Mouse (Mus musculus): ENCODE measurements around the gene Kcnt1. TPM values are rescaled to one million over a fixed set of nuclear protein-coding genes. Genes with fewer than 3 reads are reported as not detected.

Gene Kcnt1
- polyA plus RNA-seq, 1 experiment from 2014 or later, result 0.74 TPM

- no peaks in the 10 kb centered on the region for H3K9me3 ChIP-seq (ENCODE audit: low read length)
- no peak overlapping the region for H3K9ac ChIP-seq (replicated peaks; ENCODE audit: low read length)
- no peak overlapping the region for H3K4me2 ChIP-seq (replicated peaks; ENCODE audit: low read depth, low read length)
- H3K27ac ChIP-seq (ENCODE audit: low read length), result no peak overlapping the region
- no peak overlapping the region for H3K4me3 ChIP-seq (ENCODE audit: low read length)
- no peaks in the 10 kb centered on the region for H3K4me1 ChIP-seq (ENCODE audit: insufficient read depth, low read length)
- H3K36me3 ChIP-seq (ENCODE audit: insufficient read depth, low read length), result no peaks in the 10 kb centered on the region
- ATAC-seq (ENCODE audit: low FRiP score, low TSS enrichment), result no peak
- 70% methylated on average over 9 of the region's 9 CpGs for whole genome bisulfite sequencing
- H3K27me3 ChIP-seq (ENCODE audit: insufficient read depth, low read length), result no peaks in the 10 kb centered on the region
Measured at GRCm38 (mm10) chr2:25898970-25899369, 35.4 kb downstream of the Kcnt1 start.

- no peak overlapping the region for H3K9ac ChIP-seq (replicated peaks; ENCODE audit: low read length)
- H3K36me3 ChIP-seq (ENCODE audit: insufficient read depth, low read length), result no peaks in the 10 kb centered on the region
- no peaks in the 10 kb centered on the region for H3K27me3 ChIP-seq (ENCODE audit: insufficient read depth, low read length)
- no peak overlapping the region for H3K4me2 ChIP-seq (replicated peaks; ENCODE audit: low read depth, low read length)
- H3K27ac ChIP-seq (ENCODE audit: low read length), result no peak overlapping the region
- no peaks in the 10 kb centered on the region for H3K4me1 ChIP-seq (ENCODE audit: insufficient read depth, low read length)
- H3K4me3 ChIP-seq (ENCODE audit: low read length), result no peak overlapping the region
- no peak for ATAC-seq (ENCODE audit: low FRiP score, low TSS enrichment)
- 79% methylated on average over 12 of the region's 12 CpGs for WGBS
- no peaks in the 10 kb centered on the region for H3K9me3 ChIP-seq (ENCODE audit: low read length)
Measured at GRCm38 (mm10) chr2:25909872-25910271, 46.3 kb downstream of the Kcnt1 start.

- H3K4me2 ChIP-seq (replicated peaks; ENCODE audit: low read depth, low read length), result no peak overlapping the region
- H3K36me3 ChIP-seq (ENCODE audit: insufficient read depth, low read length), result no peaks in the 10 kb centered on the region
- no peak overlapping the region for H3K4me3 ChIP-seq (ENCODE audit: low read length)
- no peak overlapping the region for H3K27ac ChIP-seq (ENCODE audit: low read length)
- H3K9me3 ChIP-seq (ENCODE audit: low read length), result no peaks in the 10 kb centered on the region
- ATAC-seq (ENCODE audit: low FRiP score, low TSS enrichment), result no peak
- H3K4me1 ChIP-seq (ENCODE audit: insufficient read depth, low read length), result no peaks in the 10 kb centered on the region
- 44% methylated on average over 2 of the region's 2 CpGs for WGBS
- H3K9ac ChIP-seq (replicated peaks; ENCODE audit: low read length), result no peak overlapping the region
- H3K27me3 ChIP-seq (ENCODE audit: insufficient read depth, low read length), result no peaks in the 10 kb centered on the region
Measured at GRCm38 (mm10) chr2:25913247-25913646, 49.7 kb downstream of the Kcnt1 start.

GRCm38 (mm10) chr2:25914201-25914600 is 50.7 kb downstream of the Kcnt1 start:
- Histone ChIP-seq H3K36me3 (ENCODE audit: insufficient read depth, low read length) (no peaks in the 10 kb centered on the region), H3K4me1 (ENCODE audit: insufficient read depth, low read length) (no peaks in the 10 kb centered on the region), H3K27ac (ENCODE audit: low read length) (no peak overlapping the region), H3K27me3 (ENCODE audit: insufficient read depth, low read length) (no peaks in the 10 kb centered on the region), H3K9ac (replicated peaks; ENCODE audit: low read length) (no peak overlapping the region), H3K9me3 (ENCODE audit: low read length) (no peaks in the 10 kb centered on the region), H3K4me3 (ENCODE audit: low read length) (no peak overlapping the region), H3K4me2 (replicated peaks; ENCODE audit: low read depth, low read length) (no peak overlapping the region)
- no peak for ATAC-seq (ENCODE audit: low FRiP score, low TSS enrichment)
- 71% methylated on average over 4 of the region's 4 CpGs for WGBS

GRCm38 (mm10) chr2:25914821-25915220 is 51.3 kb downstream of the Kcnt1 start:
- H3K4me1 ChIP-seq (ENCODE audit: insufficient read depth, low read length), result no peaks in the 10 kb centered on the region
- no peak overlapping the region for H3K9ac ChIP-seq (replicated peaks; ENCODE audit: low read length)
- H3K4me3 ChIP-seq (ENCODE audit: low read length), result no peak overlapping the region
- no peak for ATAC-seq (ENCODE audit: low FRiP score, low TSS enrichment)
- H3K4me2 ChIP-seq (replicated peaks; ENCODE audit: low read depth, low read length), result no peak overlapping the region
- WGBS, result 86% methylated on average over 5 of the region's 5 CpGs
- H3K27ac ChIP-seq (ENCODE audit: low read length), result no peak overlapping the region
- no peaks in the 10 kb centered on the region for H3K27me3 ChIP-seq (ENCODE audit: insufficient read depth, low read length)
- no peaks in the 10 kb centered on the region for H3K9me3 ChIP-seq (ENCODE audit: low read length)
- no peaks in the 10 kb centered on the region for H3K36me3 ChIP-seq (ENCODE audit: insufficient read depth, low read length)

GRCm38 (mm10) chr2:25918408-25918807 is 54.9 kb downstream of the Kcnt1 start:
- H3K9ac ChIP-seq (replicated peaks; ENCODE audit: low read length), result no peak overlapping the region
- H3K27me3 ChIP-seq (ENCODE audit: insufficient read depth, low read length), result no peaks in the 10 kb centered on the region
- no peak overlapping the region for H3K4me3 ChIP-seq (ENCODE audit: low read length)
- H3K36me3 ChIP-seq (ENCODE audit: insufficient read depth, low read length), result no peaks in the 10 kb centered on the region; the same call in 1 of the 2 replicates
- H3K27ac ChIP-seq (ENCODE audit: low read length), result no peak overlapping the region
- no peak overlapping the region for H3K4me2 ChIP-seq (replicated peaks; ENCODE audit: low read depth, low read length)
- no peaks in the 10 kb centered on the region for H3K9me3 ChIP-seq (ENCODE audit: low read length)
- H3K4me1 ChIP-seq (ENCODE audit: insufficient read depth, low read length), result no peaks in the 10 kb centered on the region
- ATAC-seq (ENCODE audit: low FRiP score, low TSS enrichment), result no peak
- 81% methylated on average over 2 of the region's 2 CpGs for WGBS

GRCm38 (mm10) chr2:25919972-25920371 is 56.4 kb downstream of the Kcnt1 start:
- ATAC-seq (ENCODE audit: low FRiP score, low TSS enrichment), result no peak
- peaks cover 3% of the 10 kb centered on the region for H3K36me3 ChIP-seq (ENCODE audit: insufficient read depth, low read length)
- no peak overlapping the region for H3K4me2 ChIP-seq (replicated peaks; ENCODE audit: low read depth, low read length)
- H3K27me3 ChIP-seq (ENCODE audit: insufficient read depth, low read length), result no peaks in the 10 kb centered on the region
- no peak overlapping the region for H3K9ac ChIP-seq (replicated peaks; ENCODE audit: low read length)
- no peak overlapping the region for H3K27ac ChIP-seq (ENCODE audit: low read length)
- no peaks in the 10 kb centered on the region for H3K4me1 ChIP-seq (ENCODE audit: insufficient read depth, low read length)
- H3K4me3 ChIP-seq (ENCODE audit: low read length), result no peak overlapping the region
- no peaks in the 10 kb centered on the region for H3K9me3 ChIP-seq (ENCODE audit: low read length)
- WGBS, result 60% methylated on average over 3 of the region's 3 CpGs

- peaks cover 18% of the 10 kb centered on the region for H3K36me3 ChIP-seq (ENCODE audit: insufficient read depth, low read length)
- no peaks in the 10 kb centered on the region for H3K27me3 ChIP-seq (ENCODE audit: insufficient read depth, low read length)
- no peak overlapping the region for H3K27ac ChIP-seq (ENCODE audit: low read length)
- H3K4me3 ChIP-seq (ENCODE audit: low read length), result no peak overlapping the region
- ATAC-seq (ENCODE audit: low FRiP score, low TSS enrichment), result no peak
- no peak overlapping the region for H3K4me2 ChIP-seq (replicated peaks; ENCODE audit: low read depth, low read length)
- no peak overlapping the region for H3K9ac ChIP-seq (replicated peaks; ENCODE audit: low read length)
- no peaks in the 10 kb centered on the region for H3K4me1 ChIP-seq (ENCODE audit: insufficient read depth, low read length)
- 70% methylated on average over 2 of the region's 2 CpGs for WGBS
- H3K9me3 ChIP-seq (ENCODE audit: low read length), result no peaks in the 10 kb centered on the region
Measured at GRCm38 (mm10) chr2:25923799-25924198, 60.3 kb downstream of the Kcnt1 start.

GRCm38 (mm10) chr2:25924934-25925333 is 61.4 kb downstream of the Kcnt1 start:
- Histone ChIP-seq H3K27me3 (ENCODE audit: insufficient read depth, low read length) (no peaks in the 10 kb centered on the region), H3K27ac (ENCODE audit: low read length) (no peak overlapping the region), H3K36me3 (ENCODE audit: insufficient read depth, low read length) (peaks cover 23% of the 10 kb centered on the region), H3K9me3 (ENCODE audit: low read length) (no peaks in the 10 kb centered on the region), H3K4me1 (ENCODE audit: insufficient read depth, low read length) (no peaks in the 10 kb centered on the region), H3K4me2 (replicated peaks; ENCODE audit: low read depth, low read length) (no peak overlapping the region), H3K4me3 (ENCODE audit: low read length) (no peak overlapping the region), H3K9ac (replicated peaks; ENCODE audit: low read length) (no peak overlapping the region)
- no peak for ATAC-seq (ENCODE audit: low FRiP score, low TSS enrichment)
- 88% methylated on average over 4 of the region's 4 CpGs for WGBS

- Histone ChIP-seq H3K4me1 (ENCODE audit: insufficient read depth, low read length) (no peaks in the 10 kb centered on the region), H3K4me3 (ENCODE audit: low read length) (no peak overlapping the region), H3K9ac (replicated peaks; ENCODE audit: low read length) (no peak overlapping the region), H3K36me3 (ENCODE audit: insufficient read depth, low read length) (peaks cover 38% of the 10 kb centered on the region), H3K27ac (ENCODE audit: low read length) (no peak overlapping the region), H3K4me2 (replicated peaks; ENCODE audit: low read depth, low read length) (no peak overlapping the region), H3K9me3 (ENCODE audit: low read length) (no peaks in the 10 kb centered on the region), H3K27me3 (ENCODE audit: insufficient read depth, low read length) (no peaks in the 10 kb centered on the region)
- 91% methylated on average over 7 of the region's 7 CpGs for WGBS
- no peak for ATAC-seq (ENCODE audit: low FRiP score, low TSS enrichment)
Measured at GRCm38 (mm10) chr2:25927821-25928220, 64.3 kb downstream of the Kcnt1 start.
